Mouse (Mus musculus): ENCODE measurements at regions not wholly inside any gene's neighbourhood (a gene's known extent, or its start where the extent isn't known, plus 50 kb on each side); places are given as distances from the start of the nearest gene placed in this dataset.

DNA sequence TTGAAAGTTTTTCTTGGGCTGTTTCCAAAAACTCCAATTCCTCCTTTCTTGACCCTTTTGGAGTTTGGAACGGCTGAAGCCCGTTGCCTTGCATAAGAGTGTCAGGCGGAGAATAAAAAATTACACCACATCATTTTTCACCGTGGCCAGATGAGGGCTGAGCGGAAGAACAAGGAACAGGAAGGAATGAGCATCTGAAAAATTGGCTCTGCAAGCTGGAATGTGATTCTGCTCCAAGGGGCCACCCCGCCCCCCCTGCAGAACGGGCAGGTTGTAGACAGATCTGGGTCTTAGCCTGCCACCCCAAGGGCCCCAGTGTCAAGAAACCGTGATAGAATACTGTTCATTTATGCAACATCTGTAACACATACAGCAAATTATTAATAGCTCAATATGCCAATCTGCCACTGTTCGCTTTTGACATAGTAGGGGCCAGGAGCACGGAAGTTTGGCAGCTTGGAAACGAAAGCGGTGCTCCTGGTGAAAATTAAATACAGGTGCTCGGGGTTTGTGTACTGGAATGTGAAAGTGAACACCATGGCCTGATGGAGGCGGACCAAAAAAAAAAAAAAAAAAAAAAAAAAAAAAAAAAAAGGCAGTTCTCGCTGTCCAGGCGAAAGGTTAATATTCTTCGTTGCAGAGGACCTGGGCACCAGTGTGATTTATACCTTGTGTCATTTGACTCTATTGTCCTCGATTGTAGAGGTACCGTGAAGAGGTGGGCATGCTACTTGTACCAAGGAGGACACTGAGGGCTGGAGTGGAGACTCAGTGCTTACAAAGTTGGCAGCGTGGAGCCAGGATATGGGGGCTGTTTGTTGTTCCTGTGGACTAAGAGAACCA is 487.9 kb upstream of the Mgmt start:
- Histone ChIP-seq H3K36me3 (ENCODE audit: control insufficient read depth, insufficient read depth, low read length) (no peaks in the 10 kb centered on the region), H3K4me3 (ENCODE audit: low read depth, low read length) (no peak overlapping the region), H3K4me1 (replicated peaks; ENCODE audit: control insufficient read depth, insufficient read depth, low read length) (no peaks in the 10 kb centered on the region), H3K27ac (ENCODE audit: low read depth, low read length) (no peak overlapping the region), H3K9ac (ENCODE audit: low read length) (no peak overlapping the region), H3K4me2 (ENCODE audit: low read depth, low read length, severe bottlenecking) (no peak overlapping the region), H3K27me3 (ENCODE audit: control insufficient read depth, insufficient read depth, low read length) (no peaks in the 10 kb centered on the region), H3K9me3 (ENCODE audit: control insufficient read depth, low read length) (no peaks in the 10 kb centered on the region)
- peak; percentile 39 for DNase-seq (ENCODE audit: low spot score)
- no peak for ATAC-seq (replicated peaks; ENCODE audit: low FRiP score)
- WGBS = 80% methylated on average over 20 of the region's 20 CpGs

DNA sequence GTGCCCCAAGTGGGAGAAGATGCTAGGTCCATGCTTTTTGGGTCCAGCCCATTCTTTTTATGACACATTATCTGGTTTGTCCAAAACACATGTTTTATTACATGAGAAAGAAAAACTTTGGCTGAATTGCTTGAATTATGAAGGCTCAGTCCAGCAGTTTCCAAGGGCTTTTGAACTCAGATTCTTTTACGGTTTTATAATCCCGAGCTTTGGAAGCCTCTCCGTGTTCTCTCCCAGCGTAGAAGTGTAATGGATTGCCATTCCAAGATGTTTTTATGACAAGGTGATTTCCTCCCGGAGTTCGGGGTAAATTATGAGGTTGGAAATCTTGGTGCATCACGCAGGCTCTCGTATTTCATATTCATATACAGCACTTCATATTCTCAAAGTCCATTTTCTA is 479.6 kb upstream of the Mgmt start:
- no peak for DNase-seq (ENCODE audit: low spot score)
- no peaks in the 10 kb centered on the region for H3K27me3 ChIP-seq (ENCODE audit: control insufficient read depth, insufficient read depth, low read length)
- no peaks in the 10 kb centered on the region for H3K36me3 ChIP-seq (ENCODE audit: control insufficient read depth, insufficient read depth, low read length)
- H3K9ac ChIP-seq (ENCODE audit: low read length) = no peak overlapping the region
- 92% methylated on average over 8 of the region's 8 CpGs for WGBS
- ATAC-seq (replicated peaks; ENCODE audit: low FRiP score) = no peak
- no peak overlapping the region for H3K4me2 ChIP-seq (ENCODE audit: low read depth, low read length, severe bottlenecking)
- H3K27ac ChIP-seq (ENCODE audit: low read depth, low read length) = no peak overlapping the region
- no peak overlapping the region for H3K4me3 ChIP-seq (ENCODE audit: low read depth, low read length)
- H3K9me3 ChIP-seq (ENCODE audit: control insufficient read depth, low read length) = no peaks in the 10 kb centered on the region
- no peaks in the 10 kb centered on the region for H3K4me1 ChIP-seq (replicated peaks; ENCODE audit: control insufficient read depth, insufficient read depth, low read length)

DNA sequence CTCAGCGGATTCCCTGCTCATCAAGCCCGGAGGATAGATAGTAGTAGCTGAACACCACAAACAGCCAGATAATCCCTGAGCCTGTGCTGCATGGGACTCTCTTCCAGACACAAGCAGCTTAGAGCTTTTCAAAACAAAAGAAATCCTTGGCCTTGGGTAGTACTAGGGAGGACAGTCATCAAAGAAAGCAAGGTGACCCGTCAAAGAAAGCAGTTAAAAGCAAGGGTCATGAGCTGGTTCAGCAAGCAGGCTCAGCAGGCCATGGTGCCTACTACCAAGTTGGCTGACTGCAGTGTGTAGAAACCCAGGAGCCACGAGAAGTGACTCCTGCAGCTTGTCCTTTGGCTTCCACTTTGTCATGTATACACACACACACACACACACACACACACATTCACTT is 477.1 kb upstream of the Mgmt start:
- Histone ChIP-seq H3K4me1 (replicated peaks; ENCODE audit: control insufficient read depth, insufficient read depth, low read length) (no peaks in the 10 kb centered on the region), H3K9ac (ENCODE audit: low read length) (no peak overlapping the region), H3K4me2 (ENCODE audit: low read depth, low read length, severe bottlenecking) (no peak overlapping the region), H3K9me3 (ENCODE audit: control insufficient read depth, low read length) (no peaks in the 10 kb centered on the region), H3K27me3 (ENCODE audit: control insufficient read depth, insufficient read depth, low read length) (no peaks in the 10 kb centered on the region), H3K27ac (ENCODE audit: low read depth, low read length) (no peak overlapping the region), H3K36me3 (ENCODE audit: control insufficient read depth, insufficient read depth, low read length) (no peaks in the 10 kb centered on the region), H3K4me3 (ENCODE audit: low read depth, low read length) (no peak overlapping the region)
- ATAC-seq (replicated peaks; ENCODE audit: low FRiP score) (no peak), DNase-seq (ENCODE audit: low spot score) (no peak)
- WGBS = 56% methylated on average over 4 of the region's 4 CpGs

DNA sequence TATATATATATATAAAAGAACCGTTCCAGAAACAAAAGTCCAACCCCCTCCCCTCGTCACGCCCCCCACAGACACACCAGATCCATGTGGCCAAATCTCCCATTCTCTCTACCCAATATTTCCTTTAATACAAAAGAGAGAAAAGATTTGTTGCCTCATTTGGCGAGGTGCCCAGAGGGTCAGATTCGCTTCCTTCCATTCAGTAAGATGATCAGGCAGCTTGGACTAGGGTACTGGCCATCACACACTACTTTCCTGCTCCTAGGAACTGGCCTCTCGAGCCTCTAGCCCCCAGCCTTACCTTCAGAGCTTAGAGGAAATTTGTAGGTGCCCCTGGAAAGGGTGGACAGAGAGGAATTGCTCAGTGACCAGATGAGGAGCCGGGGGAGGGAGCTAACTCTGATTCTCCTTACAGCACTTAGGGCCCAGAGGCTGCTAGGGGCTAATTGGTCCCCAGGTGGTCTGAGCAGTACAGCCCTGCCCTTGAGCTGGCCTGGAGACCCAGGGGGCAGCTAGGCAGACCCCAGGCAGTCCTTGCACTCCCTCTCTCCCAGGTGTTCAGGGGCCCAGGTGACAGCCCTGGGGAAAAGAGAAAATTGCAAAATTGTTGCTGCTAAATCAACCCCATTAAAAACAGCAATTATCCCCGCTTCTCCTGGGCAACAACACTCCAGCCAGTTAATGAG is 470.4 kb upstream of the Mgmt start:
- no peaks in the 10 kb centered on the region for H3K9me3 ChIP-seq (ENCODE audit: control insufficient read depth, low read length)
- no peak overlapping the region for H3K9ac ChIP-seq (ENCODE audit: low read length)
- H3K4me3 ChIP-seq (ENCODE audit: low read depth, low read length) = no peak overlapping the region
- no peaks in the 10 kb centered on the region for H3K27me3 ChIP-seq (ENCODE audit: control insufficient read depth, insufficient read depth, low read length)
- no peaks in the 10 kb centered on the region for H3K36me3 ChIP-seq (ENCODE audit: control insufficient read depth, insufficient read depth, low read length)
- ATAC-seq (replicated peaks; ENCODE audit: low FRiP score) (no peak), DNase-seq (ENCODE audit: low spot score) (no peak)
- H3K4me2 ChIP-seq (ENCODE audit: low read depth, low read length, severe bottlenecking) = no peak overlapping the region
- H3K27ac ChIP-seq (ENCODE audit: low read depth, low read length) = no peak overlapping the region
- WGBS = 58% methylated on average over 8 of the region's 8 CpGs
- no peaks in the 10 kb centered on the region for H3K4me1 ChIP-seq (replicated peaks; ENCODE audit: control insufficient read depth, insufficient read depth, low read length)

DNA sequence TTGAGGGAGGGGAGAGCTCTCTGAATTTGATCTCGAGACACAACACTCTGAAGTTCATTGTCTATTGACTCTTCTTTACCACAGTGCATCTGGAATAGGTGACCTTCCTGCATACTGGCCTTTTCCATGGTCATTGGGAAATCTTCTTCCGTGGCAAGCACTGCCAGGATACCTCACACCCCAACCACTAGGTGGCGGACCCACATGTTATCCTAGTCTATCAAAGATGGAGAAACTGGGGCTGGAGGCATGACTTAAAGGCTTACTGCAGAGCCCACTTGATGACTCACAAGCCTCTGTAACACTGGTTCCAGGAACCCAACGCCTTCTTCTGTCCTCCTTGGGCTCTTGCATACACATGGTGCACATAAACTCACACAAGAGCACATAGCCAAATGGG is 467.2 kb upstream of the Mgmt start:
- ATAC-seq (replicated peaks; ENCODE audit: low FRiP score) (no peak), DNase-seq (ENCODE audit: low spot score) (peak; percentile 53)
- no peak overlapping the region for H3K4me2 ChIP-seq (ENCODE audit: low read depth, low read length, severe bottlenecking)
- no peak overlapping the region for H3K4me3 ChIP-seq (ENCODE audit: low read depth, low read length)
- no peak overlapping the region for H3K9ac ChIP-seq (ENCODE audit: low read length)
- no peak overlapping the region for H3K27ac ChIP-seq (ENCODE audit: low read depth, low read length)
- 0 out of 2 replicates have a peak, but pooled peaks cover 2% of the 10 kb centered on the region for H3K27me3 ChIP-seq (ENCODE audit: control insufficient read depth, insufficient read depth, low read length)
- 58% methylated on average over 4 of the region's 4 CpGs for WGBS
- no peaks in the 10 kb centered on the region for H3K4me1 ChIP-seq (replicated peaks; ENCODE audit: control insufficient read depth, insufficient read depth, low read length)
- H3K9me3 ChIP-seq (ENCODE audit: control insufficient read depth, low read length) = no peaks in the 10 kb centered on the region
- no peaks in the 10 kb centered on the region for H3K36me3 ChIP-seq (ENCODE audit: control insufficient read depth, insufficient read depth, low read length)

DNA sequence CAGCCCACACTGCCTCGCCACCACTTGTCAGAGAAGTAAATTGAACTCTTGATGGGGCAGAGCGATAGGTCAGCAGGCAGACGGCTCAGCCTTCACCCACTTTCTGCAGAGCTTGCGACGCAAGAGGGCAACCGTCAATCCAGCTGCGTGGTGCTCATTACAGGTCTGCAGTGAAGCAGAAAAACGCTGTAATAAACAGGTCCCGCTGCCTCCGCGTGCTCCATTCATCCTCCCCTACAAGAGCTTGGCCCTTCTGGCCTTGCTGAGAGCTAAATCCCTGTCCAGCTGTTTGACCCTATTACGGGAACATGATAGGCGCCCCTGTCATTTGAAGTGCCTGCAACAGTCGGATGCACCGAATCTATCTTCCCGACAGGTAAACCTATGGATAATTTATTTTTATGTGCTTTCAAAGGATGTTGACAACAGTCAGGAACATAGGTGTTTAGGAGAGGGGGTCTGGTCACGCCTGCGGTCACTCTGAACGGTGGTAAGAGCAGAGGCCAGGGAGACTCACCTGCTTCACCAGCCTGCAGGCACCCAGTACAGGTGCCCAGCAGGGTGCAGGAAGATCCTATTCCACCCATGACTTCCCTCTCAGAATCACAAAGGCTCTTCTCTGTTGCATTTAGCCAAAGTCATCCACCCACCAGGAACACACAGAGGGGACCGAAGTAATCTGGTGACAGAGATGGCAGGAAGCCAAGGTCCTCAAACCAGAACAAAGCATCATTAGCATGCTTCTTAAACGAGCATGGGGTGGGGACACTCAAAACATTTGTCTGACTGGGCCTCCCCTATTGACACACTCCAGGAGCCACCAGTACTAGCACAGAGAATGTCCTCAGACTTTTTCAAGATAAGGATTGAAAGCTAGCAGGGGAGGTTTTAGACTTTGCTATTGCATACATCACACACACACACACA is 464.1 kb upstream of the Mgmt start:
- ATAC-seq (replicated peaks; ENCODE audit: low FRiP score) = no peak
- 0 out of 2 replicates have a peak, but pooled peaks cover 2% of the 10 kb centered on the region for H3K27me3 ChIP-seq (ENCODE audit: control insufficient read depth, insufficient read depth, low read length)
- 25% methylated on average over 21 of the region's 21 CpGs for WGBS

DNA sequence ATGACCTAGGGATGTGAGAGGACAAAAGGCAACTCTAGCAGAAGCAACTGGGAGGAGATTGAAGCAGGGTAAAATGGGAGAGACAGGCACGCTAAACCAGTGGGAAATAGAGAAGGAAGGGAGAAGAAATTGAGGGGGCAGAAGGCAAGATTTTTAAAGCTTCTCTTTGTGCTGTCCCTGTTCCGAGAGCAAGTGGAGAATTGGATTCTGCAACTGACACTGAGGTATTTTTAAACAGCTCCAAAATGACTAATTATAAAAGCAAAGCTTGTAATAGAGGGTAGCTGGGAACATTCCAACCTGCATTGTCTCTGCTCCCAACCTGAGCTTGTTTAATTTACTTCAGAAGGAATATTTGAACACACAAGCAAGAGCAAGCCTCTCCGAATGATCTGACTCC is 460.7 kb upstream of the Mgmt start:
- DNase-seq (ENCODE audit: low spot score) (no peak), ATAC-seq (replicated peaks; ENCODE audit: low FRiP score) (no peak)
- H3K4me2 ChIP-seq (ENCODE audit: low read depth, low read length, severe bottlenecking) = no peak overlapping the region
- H3K36me3 ChIP-seq (ENCODE audit: control insufficient read depth, insufficient read depth, low read length) = no peaks in the 10 kb centered on the region
- H3K9ac ChIP-seq (ENCODE audit: low read length) = no peak overlapping the region
- H3K27me3 ChIP-seq (ENCODE audit: control insufficient read depth, insufficient read depth, low read length) = 0 out of 2 replicates have a peak, but pooled peaks cover 2% of the 10 kb centered on the region
- WGBS = 78% methylated on average over 3 of the region's 3 CpGs
- H3K27ac ChIP-seq (ENCODE audit: low read depth, low read length) = no peak overlapping the region
- H3K9me3 ChIP-seq (ENCODE audit: control insufficient read depth, low read length) = no peaks in the 10 kb centered on the region
- no peaks in the 10 kb centered on the region for H3K4me1 ChIP-seq (replicated peaks; ENCODE audit: control insufficient read depth, insufficient read depth, low read length)
- no peak overlapping the region for H3K4me3 ChIP-seq (ENCODE audit: low read depth, low read length)

More for the DNA sequence above, 464.1 kb upstream of the Mgmt start:
- no peaks in the 10 kb centered on the region for H3K9me3 ChIP-seq (ENCODE audit: control insufficient read depth, low read length)
- no peaks in the 10 kb centered on the region for H3K36me3 ChIP-seq (ENCODE audit: control insufficient read depth, insufficient read depth, low read length)
- no peaks in the 10 kb centered on the region for H3K4me1 ChIP-seq (replicated peaks; ENCODE audit: control insufficient read depth, insufficient read depth, low read length)
- no peak overlapping the region for H3K4me3 ChIP-seq (ENCODE audit: low read depth, low read length)
- H3K9ac ChIP-seq (ENCODE audit: low read length) = no peak overlapping the region
- no peak overlapping the region for H3K4me2 ChIP-seq (ENCODE audit: low read depth, low read length, severe bottlenecking)
- no peak overlapping the region for H3K27ac ChIP-seq (ENCODE audit: low read depth, low read length)
- no peak for DNase-seq (ENCODE audit: low spot score)

DNA sequence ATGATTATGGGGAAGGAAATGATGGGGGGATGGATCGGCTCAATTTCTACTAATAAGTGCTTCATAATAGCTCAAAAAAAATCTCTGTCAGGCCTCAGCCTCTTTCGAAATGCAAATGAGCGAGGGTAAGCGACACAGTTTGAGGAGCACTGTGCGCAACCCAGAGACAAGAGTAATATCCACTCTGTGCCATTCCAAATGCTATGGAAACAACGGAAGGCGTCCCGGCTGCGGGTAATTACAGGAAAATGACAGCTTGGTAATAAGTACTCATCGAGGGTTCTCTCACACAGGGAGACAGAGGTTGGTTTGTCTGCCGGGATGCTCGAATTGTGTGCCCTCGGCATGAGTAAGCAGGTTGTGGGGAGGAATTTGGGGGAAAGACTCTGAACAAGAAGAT is 459.9 kb upstream of the Mgmt start:
- H3K9me3 ChIP-seq (ENCODE audit: control insufficient read depth, low read length) = no peaks in the 10 kb centered on the region
- ATAC-seq (replicated peaks; ENCODE audit: low FRiP score) (no peak), DNase-seq (ENCODE audit: low spot score) (no peak)
- H3K9ac ChIP-seq (ENCODE audit: low read length) = no peak overlapping the region
- no peak overlapping the region for H3K27ac ChIP-seq (ENCODE audit: low read depth, low read length)
- no peaks in the 10 kb centered on the region for H3K4me1 ChIP-seq (replicated peaks; ENCODE audit: control insufficient read depth, insufficient read depth, low read length)
- H3K27me3 ChIP-seq (ENCODE audit: control insufficient read depth, insufficient read depth, low read length) = 0 out of 2 replicates have a peak, but pooled peaks cover 2% of the 10 kb centered on the region
- 90% methylated on average over 13 of the region's 13 CpGs for WGBS
- no peak overlapping the region for H3K4me2 ChIP-seq (ENCODE audit: low read depth, low read length, severe bottlenecking)
- H3K4me3 ChIP-seq (ENCODE audit: low read depth, low read length) = no peak overlapping the region
- H3K36me3 ChIP-seq (ENCODE audit: control insufficient read depth, insufficient read depth, low read length) = no peaks in the 10 kb centered on the region
